Mouse (Mus musculus) G1E-ER4 (cell line): ENCODE results near the gene Matn1. TPM values are rescaled to one million over a fixed set of nuclear protein-coding genes. Genes with fewer than 3 reads are reported as not detected.

ENCODE experiments used
- GATA1 ChIP-seq: IDR thresholded peaks from one replicate; pipeline ENCODE4 v1.8.0; 2012; ENCODE audit warnings: low read length, inconsistent platforms
- polyA plus RNA-seq: library from polyadenylated mRNA; stranded (reverse); fragments of >175 nt; gene quantifications from 2 replicates; pipeline ENCODE4 v1.2.3, GENCODE M21; 2012

Matn1 gene
- polyA plus RNA-seq, 1 experiment: 0.15 TPM

GRCm38 (mm10) chr4:130947094-130947647 is 3.0 kb downstream of the Matn1 start:
- TF ChIP-seq GATA1: no peak

GRCm38 (mm10) chr4:130949821-130950384 is 5.7 kb downstream of the Matn1 start:
- no peak for TF ChIP-seq GATA1

DNA sequence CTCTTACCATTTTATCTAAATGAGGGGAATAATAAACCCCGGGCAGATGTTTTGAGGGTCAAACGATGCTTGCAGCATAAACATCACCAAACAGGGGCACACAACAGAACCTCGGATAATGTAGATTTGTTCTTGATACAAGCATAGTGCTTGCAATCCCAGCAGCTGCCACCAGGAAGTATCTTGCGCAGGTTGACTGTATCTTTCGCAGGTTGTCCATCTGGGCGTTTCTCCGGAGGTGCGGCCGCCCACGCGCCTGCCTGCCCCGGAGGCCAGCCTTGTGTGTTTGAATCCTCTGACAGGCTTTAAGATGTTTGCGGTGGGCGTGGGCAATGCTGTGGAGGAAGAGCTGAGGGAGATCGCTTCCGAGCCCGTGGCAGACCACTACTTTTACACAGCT is 8.3 kb downstream of the Matn1 start:
- no peak for TF ChIP-seq GATA1

DNA sequence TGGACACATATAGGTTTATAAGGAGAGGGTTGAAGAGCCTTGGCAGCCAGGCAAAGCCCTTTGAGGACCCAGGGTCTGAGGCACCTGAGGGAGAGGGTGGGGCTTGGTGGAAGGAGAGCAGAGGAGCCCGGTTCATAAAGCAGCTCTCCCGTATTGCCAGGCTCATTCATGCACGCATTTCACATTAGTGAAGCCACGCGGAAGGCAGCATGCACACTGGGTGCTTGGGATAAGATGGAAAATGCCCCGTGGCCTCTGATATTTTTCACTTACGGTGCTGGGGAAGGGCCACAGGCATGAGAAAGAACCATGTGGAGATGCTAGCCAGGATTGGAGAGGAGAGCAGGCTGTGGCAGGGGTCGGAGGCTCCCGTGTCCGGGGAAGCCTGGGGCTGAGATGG is 13.0 kb downstream of the Matn1 start:
- no peak for TF ChIP-seq GATA1

GRCm38 (mm10) chr4:130958812-130959211 is 14.6 kb downstream of the Matn1 start:
- no peak for TF ChIP-seq GATA1

GRCm38 (mm10) chr4:130959678-130960077 is 15.5 kb downstream of the Matn1 start:
- no peak for TF ChIP-seq GATA1

DNA sequence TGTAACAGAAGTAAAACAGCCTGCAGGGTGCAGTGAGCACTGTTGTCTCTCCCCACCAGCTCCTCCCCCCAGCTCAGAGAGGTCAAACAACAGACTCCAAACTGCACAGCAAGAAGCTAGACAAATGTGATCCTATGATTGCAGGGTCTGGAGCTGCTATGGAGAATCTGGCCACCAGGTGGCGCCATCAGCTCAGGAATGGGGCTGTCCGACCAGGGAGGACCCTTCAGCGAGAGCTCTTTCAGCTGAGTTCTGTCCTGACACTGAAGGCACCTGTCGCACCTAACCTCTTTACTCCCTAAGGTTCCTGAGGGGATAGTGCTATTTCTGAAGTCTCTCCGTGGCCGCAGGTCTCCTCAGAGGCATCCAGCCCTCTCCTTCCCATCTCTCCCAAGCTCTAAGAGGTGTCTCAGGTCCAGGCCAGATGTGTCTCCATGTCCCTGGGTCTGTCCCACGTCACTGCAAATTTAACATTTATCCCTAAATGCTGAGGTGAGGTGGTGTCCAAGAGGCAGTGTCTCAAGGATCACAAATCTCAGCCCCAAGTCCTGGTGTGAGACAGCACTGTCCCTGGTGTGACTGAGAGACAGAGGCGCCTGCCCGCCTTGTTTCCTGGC is 16.0 kb downstream of the Matn1 start:
- no peak for TF ChIP-seq GATA1

DNA sequence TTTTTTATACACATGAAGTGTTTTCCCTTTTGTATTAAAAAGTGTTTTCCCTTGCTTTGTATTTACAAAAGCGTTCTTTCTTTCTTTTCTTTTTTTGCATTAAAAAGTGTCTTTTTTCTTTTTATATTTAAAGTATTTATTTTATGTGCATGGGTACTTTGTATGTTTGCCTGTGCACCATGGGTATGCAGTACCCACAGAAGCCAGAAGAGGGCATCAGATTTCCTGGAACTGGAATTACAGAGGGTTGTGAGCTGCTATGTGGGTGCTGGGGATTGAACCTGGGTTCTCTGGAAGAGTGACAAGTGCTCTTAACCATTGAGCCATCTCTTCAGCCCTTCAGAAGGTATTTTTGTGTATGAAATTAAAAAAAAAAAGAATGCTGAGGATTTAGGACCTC is 27.1 kb downstream of the Matn1 start:
- no peak for TF ChIP-seq GATA1

DNA sequence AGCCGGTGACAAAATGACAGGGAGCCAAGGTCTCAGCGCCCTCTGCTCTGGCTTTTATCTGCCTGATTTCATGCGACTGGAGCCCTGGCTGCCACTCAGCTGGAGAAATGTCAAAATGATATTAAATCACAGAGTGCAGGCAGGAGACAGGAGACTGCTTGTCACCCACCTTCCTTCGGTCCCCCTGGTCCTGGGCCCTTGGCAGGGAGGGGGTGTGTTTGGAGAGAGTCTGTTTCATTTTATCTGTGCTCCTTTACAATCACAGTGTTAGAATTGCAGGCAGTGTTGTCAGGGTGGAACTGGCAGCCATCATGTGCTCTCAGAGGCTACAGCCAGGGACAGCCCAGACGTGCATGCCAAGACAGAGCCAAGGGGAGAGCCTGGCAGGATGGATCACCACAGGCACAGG is 28.2 kb downstream of the Matn1 start:
- TF ChIP-seq GATA1: no peak

DNA sequence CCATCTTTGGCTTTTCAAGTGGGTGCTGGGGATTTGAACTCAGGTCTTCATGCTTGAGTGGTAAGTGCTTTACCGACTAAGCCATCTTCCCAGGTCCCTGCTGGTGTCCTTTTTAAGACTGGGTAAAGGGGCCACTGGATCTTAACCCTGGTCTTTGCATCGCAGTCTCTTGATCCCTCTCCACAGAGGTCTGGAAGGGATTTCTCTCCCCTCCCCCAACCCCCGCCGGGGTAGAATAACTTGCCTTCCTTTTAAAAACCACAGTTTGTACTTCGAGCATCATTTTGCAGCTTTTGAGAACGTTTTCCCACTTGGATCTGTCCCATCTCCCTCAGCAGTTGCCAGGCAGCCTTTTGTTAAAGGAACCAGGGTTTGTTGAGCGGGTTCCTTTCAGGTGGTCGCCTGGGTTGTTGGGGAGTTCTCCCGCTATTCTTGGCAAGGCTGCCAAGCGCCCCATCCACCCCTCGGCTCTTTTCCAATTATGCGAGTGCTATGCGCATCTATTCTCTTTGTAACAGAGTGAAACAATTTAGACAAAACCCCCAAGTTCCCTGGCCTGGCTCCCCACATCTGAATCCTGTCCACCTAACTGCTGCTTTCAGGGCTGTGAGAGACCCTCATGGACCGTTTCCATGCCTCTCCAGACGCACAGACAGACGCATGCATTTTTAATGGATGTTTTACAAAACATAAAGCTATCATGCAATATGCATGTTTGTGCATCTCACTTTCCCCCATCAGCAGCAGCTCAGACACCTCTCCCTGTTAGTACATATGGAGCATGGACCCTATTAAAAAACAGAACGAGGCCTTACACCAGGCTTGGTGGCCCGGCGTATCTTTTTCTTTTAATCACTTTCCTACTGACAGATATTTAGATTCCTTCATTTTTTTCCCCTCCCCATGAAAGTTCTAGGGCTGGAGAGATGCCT is 29.4 kb downstream of the Matn1 start:
- no peak for TF ChIP-seq GATA1

DNA sequence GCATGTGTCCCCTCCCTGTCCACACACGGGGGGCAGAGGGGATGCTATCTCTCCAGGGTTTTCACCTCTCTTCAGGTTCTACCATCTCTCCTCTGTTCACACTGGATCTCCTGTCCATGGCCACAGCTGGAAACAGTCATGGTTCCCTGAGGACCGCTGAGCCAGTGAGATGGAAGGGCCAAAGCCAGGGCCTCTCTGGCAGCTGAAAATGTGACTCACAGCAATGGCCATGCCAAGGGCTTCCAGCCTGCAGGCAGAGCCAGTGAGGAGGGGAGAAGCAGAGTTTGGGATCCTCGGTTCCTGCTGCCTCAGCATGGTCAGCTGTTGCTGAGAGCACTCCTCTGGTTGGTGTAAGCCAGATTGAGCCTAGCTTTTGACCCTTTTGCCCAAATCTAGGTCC is 34.8 kb downstream of the Matn1 start:
- TF ChIP-seq GATA1: no peak

DNA sequence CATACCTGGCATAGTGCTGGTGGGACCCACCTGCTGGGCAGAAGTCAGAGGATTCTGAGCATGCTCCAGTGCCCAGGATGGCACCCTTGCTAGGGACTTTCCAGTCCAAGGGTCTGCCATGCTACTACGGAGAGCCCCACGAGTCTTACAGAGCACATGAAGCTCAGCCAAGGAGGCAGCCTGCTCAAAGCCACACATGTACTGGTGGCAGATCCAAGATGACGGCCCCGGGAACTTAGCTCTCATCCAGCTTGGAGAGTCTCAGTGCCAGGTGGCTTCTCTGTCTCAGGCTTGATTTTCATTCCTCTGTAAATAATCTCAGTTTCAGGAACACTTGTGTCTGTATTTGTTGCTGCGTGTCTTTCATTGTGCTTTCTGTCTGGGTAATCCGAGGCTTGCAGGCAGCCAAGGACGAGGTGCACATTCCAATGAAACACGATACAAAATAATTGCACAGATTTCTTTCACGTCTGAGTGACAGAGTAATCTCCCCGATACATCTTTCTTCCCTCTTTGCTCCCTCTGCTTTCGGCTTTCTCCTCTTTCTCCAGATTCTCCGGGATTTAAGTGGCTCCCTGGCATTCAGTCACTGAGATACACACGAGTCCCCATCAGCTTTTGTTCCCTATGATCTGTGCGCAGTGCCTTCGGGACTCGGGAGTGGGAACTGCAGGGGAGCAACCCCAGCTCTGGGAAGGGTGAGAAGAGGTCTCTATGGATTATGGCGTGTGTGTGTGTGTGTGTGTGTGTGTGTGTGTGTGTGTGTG is 40.4 kb downstream of the Matn1 start:
- TF ChIP-seq GATA1: no peak

GRCm38 (mm10) chr4:130987046-130987445 is 42.9 kb downstream of the Matn1 start:
- no peak for TF ChIP-seq GATA1

DNA sequence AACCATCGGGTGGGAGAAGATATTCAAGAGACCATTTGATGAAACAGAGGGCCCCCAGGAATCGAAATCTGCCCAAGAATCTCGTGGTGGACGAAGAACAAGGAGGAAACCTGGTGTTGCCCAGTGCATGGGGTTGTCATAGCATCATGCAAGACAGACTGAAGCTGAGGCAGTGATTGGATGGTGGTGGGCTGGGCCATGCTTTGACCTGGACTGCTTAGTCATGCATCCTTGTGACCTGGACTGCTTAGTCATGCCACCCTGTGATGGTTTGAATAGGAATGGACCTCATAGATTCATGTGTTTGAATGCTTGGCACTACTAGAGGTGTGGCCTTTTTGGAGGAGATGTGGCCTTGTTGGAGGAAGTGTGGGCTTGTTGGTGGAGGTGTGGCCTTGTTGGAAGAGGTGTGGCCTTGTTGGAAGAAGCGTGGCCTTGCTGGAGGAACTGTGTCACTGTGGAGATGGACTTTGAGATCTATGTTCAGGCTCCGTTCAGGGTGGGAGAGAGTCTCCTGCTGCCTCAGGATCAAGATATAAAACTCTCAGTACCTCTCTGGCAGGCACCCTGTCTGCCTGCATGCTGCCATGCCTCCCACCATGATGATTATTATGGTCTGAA is 44.1 kb downstream of the Matn1 start:
- TF ChIP-seq GATA1: no peak

DNA sequence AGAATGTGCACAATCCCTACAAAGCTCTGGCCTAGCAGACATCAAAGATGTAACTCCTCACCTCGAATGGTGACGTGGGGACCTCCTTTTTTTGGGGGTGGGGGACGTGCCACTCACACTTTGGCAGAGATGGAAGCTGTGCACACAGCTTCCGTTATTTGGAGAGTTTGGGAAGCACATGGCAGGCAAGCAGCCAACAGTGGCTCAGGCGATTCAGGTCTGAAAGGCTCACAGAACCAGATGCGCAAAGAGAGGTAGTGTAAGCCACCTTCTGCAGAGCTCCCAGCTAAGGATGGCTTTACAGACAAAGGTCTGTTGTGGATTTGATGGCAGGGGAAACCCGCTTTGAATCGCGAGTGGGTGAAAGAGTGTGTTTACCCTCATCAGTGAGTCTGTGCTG is 45.0 kb downstream of the Matn1 start:
- TF ChIP-seq GATA1: no peak
